Mouse (Mus musculus) left cerebral cortex, postnatal 14 days (tissue): Measurements from ENCODE around the gene Cldn9. TPM values are rescaled to one million over a fixed set of nuclear protein-coding genes. Genes with fewer than 3 reads are reported as not detected.

Source experiments
- DNase-seq, 2 experiments: peaks; one replicate each; pipeline ENCODE4 v3.0.0; 2021 to 2022; ENCODE audit warnings: low spot score in 2 of 2, mixed read lengths in 1 of 2
- intact Hi-C: fragments of 180-260 bp; cut with DNase I; formaldehyde crosslinking; loops from one replicate; pipeline ENCODE4 v1.15.1; 2025
- total RNA-seq, 2 experiments: library from RNA; stranded (reverse); gene quantifications; 2 replicates each; pipeline ENCODE4 v1.2.3; 2021

The Cldn9 gene
- total RNA-seq, 2 experiments from 2014 or later = 0.23 TPM; not detected in 1

DNA sequence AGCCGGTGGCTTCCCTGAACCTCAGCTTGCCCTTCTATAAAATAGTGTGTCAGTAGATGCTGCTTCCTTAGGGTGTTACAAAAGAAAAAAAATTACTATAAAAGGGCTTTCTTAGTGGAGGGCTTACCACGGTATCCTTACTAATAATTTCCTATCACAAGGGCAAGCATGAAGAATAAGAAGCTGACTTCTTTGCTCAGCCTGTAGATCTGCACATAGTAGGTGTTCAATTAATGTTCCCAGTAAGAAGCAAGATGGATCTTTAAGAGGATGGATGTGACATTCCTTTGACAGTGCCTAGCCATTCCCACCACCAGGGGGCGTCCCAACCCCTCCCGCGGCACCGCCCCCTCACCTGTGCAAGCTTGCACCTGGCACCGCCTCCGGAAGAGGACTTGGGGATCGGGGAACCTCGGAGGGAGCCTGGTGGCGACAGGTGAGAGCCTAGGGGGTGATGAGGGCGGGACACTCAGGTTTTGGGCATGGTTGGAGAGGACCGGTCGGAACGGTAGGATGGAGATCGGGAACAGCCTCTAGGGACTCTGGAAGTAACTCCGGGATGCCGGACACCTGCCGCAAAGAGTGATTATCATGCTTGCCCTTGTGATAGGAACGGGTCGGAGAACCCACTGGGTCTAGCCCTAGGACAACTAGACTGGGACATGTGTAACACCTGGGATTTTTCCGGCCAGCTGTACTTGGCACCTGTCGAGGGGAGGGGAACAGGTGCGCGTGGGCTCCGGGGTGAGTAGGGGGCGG lies 23.5 kb downstream of the Cldn9 start, which contains the start of gene Bicdl2:
Gene Bicdl2, plus strand, starts transcription at position 390 of the 759 bp plus-strand sequence.
- intact Hi-C loops = loop anchor here (5.0 kb wide), 1 partner anchor 42 kb away; no protein-coding TSS in a partner anchor
- DNase-seq = no peak

DNA sequence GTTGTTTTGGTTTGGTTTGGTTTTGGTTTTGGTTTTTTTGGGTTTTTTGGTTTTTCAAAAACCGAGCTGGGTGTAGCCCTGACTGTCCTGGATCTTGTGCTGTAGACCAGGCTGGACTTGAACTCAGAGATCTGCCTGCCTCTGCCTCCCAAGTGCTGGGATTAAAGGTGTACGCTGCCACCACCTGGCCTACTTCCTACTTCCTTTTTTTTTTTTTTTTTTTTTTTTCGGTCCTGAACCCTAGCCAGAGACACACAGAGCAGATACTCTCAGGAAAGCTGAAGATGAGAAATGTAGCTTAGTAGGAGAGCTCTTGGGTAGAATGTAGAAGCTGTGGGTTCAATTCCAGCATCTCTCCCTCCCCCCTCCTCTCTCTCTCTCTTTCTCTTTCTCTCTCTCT lies 25.4 kb downstream of the Cldn9 start:
- intact Hi-C loops = no loop called here
- DNase-seq = no peak

DNA sequence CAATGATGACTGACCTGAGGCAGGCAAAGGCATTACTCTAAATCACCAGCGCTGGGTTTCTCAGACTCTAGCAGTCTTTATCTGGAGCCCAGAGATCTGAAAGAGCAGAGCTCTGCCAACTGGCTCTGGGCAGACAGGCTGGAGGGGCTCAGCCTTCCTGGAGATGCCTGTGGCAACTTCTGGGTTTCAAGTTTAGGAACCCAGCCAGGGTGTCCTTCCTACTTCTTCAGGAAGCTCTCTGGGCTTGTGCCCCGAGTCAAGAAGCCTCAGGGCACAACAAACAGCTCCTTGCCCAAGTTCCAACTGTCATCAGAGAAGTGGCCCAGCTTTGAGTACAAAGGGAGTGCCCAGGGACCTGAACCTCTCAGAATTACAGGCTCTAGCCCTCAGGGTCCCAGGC lies 29.4 kb downstream of the Cldn9 start:
- DNase-seq = no peak
- intact Hi-C loops = no loop called here

DNA sequence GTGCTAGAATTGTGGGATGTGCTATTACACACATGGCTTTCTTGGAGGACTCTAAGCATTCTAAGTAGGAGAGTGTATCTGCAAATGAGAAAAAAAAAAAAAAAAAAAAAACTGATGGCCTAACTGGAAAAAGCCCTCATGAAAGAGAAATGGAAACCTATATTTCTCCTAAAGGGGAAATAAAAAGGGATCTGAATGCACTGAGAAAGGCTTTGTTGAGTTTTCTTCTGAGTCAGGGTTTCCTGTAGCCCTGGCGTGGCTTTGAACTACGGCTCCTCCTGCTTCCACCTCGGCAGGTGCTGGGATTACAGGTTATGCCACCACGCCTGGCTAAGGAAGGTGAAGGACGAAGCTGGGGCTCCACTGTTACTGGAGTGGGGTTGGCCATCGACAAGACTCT lies 29.8 kb downstream of the Cldn9 start:
- intact Hi-C loops = no loop called here
- no peak for DNase-seq

DNA sequence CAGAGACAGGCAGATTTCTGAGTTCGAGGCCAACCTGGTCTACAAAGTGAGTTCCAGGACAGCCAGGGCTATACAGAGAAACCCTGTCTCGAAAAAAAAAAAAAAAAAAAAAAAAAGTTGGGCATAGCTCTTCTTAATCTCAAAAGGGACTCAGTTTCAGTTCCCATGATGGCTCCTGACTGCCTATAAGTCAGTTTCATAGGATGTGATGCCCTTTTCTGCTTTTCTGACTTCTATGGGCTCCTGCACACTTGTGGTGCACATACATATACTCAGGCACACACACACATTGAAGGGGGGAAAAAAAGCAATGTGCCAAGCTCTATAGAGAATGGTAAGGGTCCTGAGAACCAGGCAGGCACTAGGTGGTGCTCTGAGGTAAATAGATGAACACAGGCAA lies 30.5 kb downstream of the Cldn9 start:
- intact Hi-C loops = no loop called here
- DNase-seq = no peak

DNA sequence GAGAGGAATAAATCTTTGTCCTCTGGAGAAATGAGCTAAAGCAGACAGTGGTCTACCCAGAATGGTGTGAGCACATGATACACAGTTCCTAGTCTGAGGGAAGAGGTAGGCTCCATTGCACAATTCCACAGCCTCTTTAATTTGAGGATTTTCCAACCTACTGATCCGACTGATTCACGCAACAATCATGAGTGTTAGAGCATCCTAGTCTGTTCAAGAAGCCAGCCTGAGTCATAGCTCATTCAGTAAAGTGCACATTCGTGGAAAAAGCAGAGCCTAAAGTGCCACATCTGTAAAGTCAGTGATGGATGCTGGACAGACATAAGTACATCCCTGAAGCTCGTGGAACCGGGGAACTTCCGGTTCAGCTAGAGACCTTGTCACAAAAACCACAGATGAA lies 32.5 kb downstream of the Cldn9 start:
- no peak for DNase-seq
- intact Hi-C loops = no loop called here

DNA sequence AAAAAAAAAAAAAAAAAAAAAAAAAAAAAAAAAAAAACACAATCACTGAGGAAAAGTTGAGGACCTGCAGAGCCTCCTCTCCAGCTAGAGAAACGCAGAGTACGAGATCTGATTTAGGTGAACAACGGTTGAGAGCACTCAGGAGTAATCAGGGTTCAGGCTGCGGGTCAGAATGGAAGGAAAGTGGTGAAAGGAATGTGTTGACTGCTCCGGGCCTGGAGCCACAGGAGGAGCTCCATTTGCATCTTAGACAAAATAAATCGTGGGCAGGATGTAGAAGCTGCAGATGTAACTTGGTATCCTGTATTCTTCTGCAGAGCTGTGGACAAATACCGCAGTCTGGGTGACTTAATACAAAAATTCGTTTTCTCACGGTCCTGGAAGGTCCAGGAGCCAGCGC lies 37.9 kb downstream of the Cldn9 start:
- DNase-seq = no peak
- intact Hi-C loops = no loop called here

DNA sequence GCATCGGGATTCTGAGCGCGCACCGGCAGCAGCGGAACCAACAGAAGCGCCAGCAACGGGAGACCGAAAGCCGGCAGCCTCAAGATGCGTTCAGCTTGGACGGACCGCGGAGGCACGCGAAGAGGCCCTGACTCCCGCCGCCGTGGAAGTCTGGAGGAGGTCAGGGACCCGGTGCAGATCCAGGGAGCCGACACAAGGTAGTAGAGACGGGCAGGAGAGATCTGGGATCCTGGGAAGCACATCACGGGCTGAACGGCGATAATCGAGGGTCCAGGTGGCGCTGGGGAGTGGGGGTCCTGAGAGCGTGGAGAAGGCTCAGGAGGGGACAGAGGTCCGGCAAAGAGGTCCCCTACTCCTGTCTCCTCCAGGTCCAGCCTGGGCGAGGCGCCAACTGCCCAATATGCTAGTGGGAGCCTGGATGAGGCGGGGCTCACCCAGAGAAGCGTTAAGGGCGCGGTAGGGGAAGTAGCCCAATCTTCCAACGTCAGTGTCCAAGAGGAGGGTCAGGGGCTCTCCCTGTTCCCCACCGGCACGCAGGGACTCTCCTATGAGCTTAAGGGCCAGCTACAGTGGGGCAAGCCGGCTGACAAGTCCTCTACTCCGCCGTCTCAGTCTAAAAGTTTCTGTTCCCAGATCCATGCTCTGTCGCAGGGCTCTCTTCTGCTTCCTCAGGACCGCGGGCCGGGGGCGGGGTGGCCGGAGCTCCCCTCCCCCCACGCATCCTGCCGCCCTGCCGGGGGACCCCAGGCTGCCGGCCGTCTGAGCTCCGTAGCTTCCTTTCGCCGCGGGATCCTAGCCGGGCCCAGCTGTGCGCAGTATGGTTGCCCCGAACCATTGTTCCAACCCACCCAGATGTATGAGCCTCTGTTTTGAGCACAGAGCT lies 39.0 kb downstream of the Cldn9 start, which contains the start of gene Mmp25:
Gene Mmp25, minus strand, starts transcription at position 665 of the 883 bp plus-strand sequence.
- intact Hi-C loops = no loop called here
- DNase-seq = no peak

Other genes with a start within 250 kb of the Cldn9 start
- not detected for gene Vmn2r117, start 204.3 kb downstream of the Cldn9 start, total RNA-seq
- gene Zfp213, start 119.8 kb downstream of the Cldn9 start, total RNA-seq = 1 to 10 TPM; 6.6 to 6.8 TPM
- gene Zfp13, start 84.5 kb downstream of the Cldn9 start, total RNA-seq = 10 to 100 TPM; 28.3 to 29.0 TPM
- gene Zscan10, start 83.2 kb downstream of the Cldn9 start, total RNA-seq = not detected
- 1 to 10 TPM; 1.1 to 1.2 TPM for gene Mmp25, start 38.7 kb downstream of the Cldn9 start, total RNA-seq
- gene Bicdl2, start 23.5 kb downstream of the Cldn9 start, total RNA-seq = not detected
- gene Hcfc1r1, start 10.4 kb downstream of the Cldn9 start, total RNA-seq = 100 to 1,000 TPM; 137 to 143 TPM
- 1 to 10 TPM; 8.2 to 8.9 TPM for gene Thoc6, start 10.1 kb downstream of the Cldn9 start, total RNA-seq
- gene Tnfrsf12a, start 6.6 kb downstream of the Cldn9 start, total RNA-seq = 1 to 10 TPM; 6.3 to 9.6 TPM
- gene Cldn6, start 4.8 kb downstream of the Cldn9 start, total RNA-seq = not detected
- under 1 TPM in 1 of 2 experiments, not detected in 1; 0.37 TPM for gene 1520401A03Rik, start 38.8 kb upstream of the Cldn9 start, total RNA-seq
- gene Pkmyt1, start 42.3 kb upstream of the Cldn9 start, total RNA-seq = 1 to 10 TPM; 3.3 to 5.7 TPM
- 10 to 100 TPM; 54.2 to 56.8 TPM for gene Paqr4, start 56.8 kb upstream of the Cldn9 start, total RNA-seq
- under 1 TPM; 0.40 to 0.48 TPM for gene Kremen2, start 61.8 kb upstream of the Cldn9 start, total RNA-seq
- gene Flywch1, start 87.6 kb upstream of the Cldn9 start, total RNA-seq = 100 to 1,000 TPM; 173 to 185 TPM
- gene Flywch2, start 102.1 kb upstream of the Cldn9 start, total RNA-seq = 10 to 100 TPM; 25.7 to 30.1 TPM
- gene Srrm2, start 106.5 kb upstream of the Cldn9 start, total RNA-seq = 100 to 1,000 TPM; 573 to 599 TPM
- 100 to 1,000 TPM; 334 to 397 TPM for gene Elob, start 145.1 kb upstream of the Cldn9 start, total RNA-seq
- gene Prss33, start 152.0 kb upstream of the Cldn9 start, total RNA-seq = not detected
- gene Prss32, start 159.8 kb upstream of the Cldn9 start, total RNA-seq = 1 to 10 TPM in 1 of 2 experiments, not detected in 1; 1.1 TPM
- 1 to 10 TPM; 1.9 to 2.2 TPM for gene Prss41, start 160.1 kb upstream of the Cldn9 start, total RNA-seq
- gene Prss21, start 184.0 kb upstream of the Cldn9 start, total RNA-seq = not detected
- gene Dcpp1, start 196.8 kb upstream of the Cldn9 start, total RNA-seq = not detected
- gene Dcpp2, start 196.9 kb upstream of the Cldn9 start, total RNA-seq = not detected
- gene Dcpp3, start 233.4 kb upstream of the Cldn9 start, total RNA-seq = not detected